Mouse (Mus musculus): ENCODE data around the gene Thnsl1. TPM values are rescaled to one million over a fixed set of nuclear protein-coding genes. Genes with fewer than 3 reads are reported as not detected.
A peak's percentile ranks its signal among the peaks of the same experiment; 100 is the strongest.

Thnsl1 gene
- 1 to 10 TPM; 4.1 to 6.6 TPM for total RNA-seq (2021)

DNA sequence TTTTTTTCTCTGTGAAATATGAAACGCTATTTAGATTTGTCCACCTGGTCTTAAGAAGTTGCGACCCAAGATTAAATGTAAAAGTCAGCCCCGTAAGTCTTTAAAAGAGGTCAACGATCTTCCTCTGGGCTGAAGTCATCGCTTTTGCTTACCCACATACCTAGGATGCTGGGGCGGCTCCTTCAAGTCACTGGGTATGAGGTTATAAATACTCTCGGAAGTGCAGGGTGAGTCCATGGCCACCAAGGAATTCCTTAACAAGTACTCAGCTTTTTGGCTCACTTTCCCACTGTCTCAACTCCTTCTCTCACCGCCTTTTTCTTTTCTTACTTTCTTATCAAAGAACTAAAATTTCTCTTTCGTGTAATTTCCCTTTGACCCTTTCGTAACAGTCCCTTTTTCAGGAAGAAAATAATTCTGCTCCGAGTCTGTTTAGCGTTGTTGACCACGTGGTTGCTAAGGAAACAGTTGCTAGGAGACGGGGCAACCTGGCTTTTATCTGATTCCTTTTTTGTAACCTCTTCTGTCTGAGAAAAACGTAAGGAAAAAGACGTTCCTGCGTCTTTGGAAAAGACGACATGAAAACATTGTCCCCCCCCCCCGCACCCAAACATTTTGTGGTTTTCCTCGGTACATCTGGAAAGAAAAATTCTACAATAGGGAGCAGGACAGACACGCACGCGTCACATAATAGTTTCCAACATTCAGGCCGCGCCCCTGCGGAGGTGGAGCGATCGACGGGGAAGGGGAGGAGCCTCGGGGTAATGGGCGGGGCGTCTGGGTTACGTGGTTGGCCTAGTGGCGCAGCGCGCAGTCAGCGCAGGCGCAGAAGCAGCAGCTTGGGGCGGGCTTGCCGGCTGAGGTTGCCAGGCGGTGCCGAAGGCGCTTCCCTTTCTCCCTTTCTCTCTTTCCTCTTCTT is at the start of gene Thnsl1, which contains the start of gene Enkur:
Thnsl1 (plus strand) TSS at position 813 of the 919 bp plus-strand sequence.
Enkur (minus strand) TSS at position 454 of the 919 bp plus-strand sequence.
- DNase-seq = peak; percentile 99 to 100
- intact Hi-C loops (cut with DNase I) = loop anchor here (5.0 kb wide), 1 partner anchor 238 kb away; the partner anchor contains the start of gene Arhgap21

DNA sequence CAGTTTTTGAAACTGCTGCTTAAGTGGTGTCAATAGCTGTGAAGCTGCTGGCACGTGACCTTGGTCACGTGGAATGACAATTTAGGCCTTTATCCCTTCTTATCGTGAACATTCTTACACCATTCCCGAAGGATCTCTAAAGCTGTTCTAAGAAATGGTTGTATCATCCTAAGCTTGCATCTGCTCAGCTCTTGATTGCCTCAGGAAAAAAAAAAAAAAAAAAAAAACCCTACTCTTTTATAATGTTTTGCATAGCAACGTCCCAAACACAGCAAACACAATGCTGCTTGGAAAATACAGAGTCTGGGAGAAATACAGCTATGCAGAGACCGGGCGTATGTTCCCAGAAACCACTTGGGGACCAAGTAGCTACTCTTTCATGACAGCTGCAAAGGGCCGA is 41.2 kb upstream of the Thnsl1 start:
- DNase-seq = peak; percentile 56 to 57
- intact Hi-C loops (cut with DNase I) = no loop called here

DNA sequence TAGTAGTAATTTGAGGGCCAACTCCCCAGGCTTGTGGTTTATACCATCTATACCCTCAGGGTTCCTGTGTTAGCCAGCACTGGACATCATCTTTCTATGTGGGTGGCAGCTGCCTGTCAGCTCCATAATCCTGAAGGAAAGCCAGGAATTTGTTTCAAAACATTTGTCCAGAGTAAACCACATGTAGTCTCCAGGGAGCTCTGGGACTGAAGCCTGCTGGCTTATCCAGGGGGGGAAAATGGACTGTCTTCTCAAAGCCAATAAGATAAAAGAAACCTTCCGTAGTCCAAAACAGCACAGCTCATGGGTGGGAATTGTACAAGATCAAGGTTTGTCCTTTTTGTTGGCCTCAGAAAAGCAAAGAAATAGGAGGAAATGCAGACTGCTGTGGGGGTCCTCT is 37.6 kb upstream of the Thnsl1 start:
- peak; percentile 62 to 66 for DNase-seq
- intact Hi-C loops (cut with DNase I) = no loop called here

DNA sequence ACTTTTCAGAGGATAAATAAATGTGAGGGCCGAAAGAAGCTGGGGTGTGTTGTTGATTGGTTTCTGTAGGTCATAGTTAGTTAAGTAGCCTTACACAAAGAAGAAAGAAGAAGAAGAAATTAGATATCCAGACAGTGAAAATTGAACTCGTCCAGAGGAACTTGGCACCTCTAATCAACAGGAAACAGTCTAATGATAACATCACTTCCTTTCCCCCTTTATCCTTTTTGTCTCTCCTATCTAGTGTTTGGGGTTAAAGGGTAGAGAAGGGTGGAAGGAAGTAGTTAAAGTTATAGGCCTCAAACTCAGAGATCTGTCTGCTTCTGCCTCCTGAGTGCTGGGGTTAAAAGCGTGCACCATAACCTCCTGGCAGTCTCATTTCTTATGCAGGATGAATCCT is 32.7 kb upstream of the Thnsl1 start:
- no peak for DNase-seq
- intact Hi-C loops (cut with DNase I) = no loop called here

DNA sequence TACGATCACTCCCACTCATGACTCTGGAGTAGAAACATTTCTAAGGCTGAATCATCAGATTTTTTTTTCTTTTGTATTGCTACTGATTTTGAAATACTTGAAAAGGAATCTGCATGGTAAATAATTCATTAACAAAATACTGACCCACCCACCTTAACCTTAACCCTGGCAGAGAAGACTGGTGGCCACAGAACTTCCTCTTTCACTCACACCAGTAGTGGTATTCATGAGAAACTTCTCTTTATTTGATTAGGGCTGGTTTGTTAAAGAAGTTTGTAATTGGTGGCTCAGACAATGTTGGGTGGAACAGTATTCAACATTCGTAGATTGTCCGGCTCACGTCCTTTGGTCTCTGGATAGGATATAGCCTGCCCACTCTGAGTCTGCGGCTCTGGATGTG is 26.4 kb upstream of the Thnsl1 start:
- no peak for DNase-seq
- intact Hi-C loops (cut with DNase I) = no loop called here

DNA sequence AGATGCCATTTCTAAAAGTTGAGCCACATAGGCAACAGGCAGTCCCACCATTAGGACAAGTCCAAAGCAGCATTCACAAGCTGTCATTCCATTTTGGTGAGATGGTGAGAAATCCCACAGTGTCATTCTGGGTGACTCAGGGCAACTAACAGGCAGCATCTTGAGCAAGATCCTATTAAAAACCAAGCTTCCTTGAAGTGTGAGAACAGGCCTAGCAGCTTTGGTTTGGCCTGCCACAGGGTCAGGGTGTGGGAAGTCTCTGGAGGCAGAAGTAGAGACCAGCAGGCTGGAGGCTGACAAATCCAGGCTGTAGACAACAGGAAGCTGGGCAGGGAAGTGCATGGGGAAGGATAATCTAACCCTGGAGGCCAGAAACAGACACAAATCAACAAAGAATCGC is 22.7 kb upstream of the Thnsl1 start:
- intact Hi-C loops (cut with DNase I) = no loop called here
- DNase-seq = peak; percentile 42 to 45

DNA sequence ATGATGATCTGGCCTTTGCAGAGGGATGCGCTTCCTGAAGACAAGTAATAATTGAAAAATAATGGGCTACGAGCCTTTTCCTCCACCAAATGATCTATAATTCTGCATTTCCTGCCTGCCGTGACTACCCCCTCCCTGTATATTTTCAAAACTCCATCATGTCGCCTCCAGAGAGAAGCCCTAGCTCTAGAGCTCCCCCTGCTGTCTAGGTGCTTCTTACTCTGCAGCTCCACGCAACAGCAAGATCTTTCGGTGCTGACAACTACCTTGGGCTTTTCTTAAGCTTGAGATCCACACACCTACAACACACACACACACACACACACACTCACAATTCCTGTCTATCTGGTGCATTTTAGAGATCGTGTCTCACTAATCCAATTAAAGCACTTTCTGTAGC is 17.9 kb upstream of the Thnsl1 start:
- intact Hi-C loops (cut with DNase I) = loop anchor here (5.0 kb wide), 1 partner anchor 45 kb away; no protein-coding TSS in a partner anchor
- DNase-seq = peak; percentile 69 to 81

DNA sequence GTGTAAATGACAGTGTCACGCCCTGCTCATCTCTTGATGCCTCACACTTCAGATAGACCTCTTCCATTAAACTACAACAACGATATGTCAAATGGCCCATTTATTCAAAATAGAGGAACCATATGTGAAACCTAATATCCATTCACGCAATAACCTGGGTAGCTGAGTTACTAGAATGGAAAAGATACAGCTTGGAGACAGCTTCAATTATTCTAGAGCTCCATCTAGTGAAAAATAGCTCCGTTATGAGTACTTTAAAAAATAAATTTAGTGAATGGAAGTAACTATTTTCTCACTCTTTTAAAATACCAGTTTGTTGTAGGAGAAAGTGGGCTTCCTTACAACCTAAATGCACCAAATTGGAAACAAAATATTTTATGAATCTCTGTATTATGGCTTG is 16.9 kb upstream of the Thnsl1 start:
- no peak for DNase-seq
- intact Hi-C loops (cut with DNase I) = loop anchor here (1.0 to 5.0 kb wide), 3 partner anchors 46 to 290 kb away; partner anchors contain the start of gene Arhgap21

DNA sequence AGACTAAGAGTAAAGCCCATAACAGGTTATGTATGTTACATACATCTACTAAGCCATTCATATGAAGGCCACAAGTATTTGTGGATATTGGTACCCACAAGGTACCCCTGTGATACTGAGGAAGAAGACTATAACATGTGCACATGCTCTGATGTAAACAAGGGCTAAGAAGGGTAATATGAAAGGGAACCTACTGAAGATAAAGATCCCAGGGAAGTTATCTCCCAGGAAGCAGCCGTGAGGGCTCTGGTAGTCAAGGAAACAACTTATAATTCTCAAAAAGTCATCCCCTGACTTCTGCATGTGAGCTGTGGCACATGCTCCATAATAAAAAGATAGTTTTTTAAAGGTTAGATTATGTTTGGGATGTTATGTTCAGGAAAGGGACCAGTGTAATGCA is 14.3 kb upstream of the Thnsl1 start:
- intact Hi-C loops (cut with DNase I) = no loop called here
- no peak for DNase-seq

DNA sequence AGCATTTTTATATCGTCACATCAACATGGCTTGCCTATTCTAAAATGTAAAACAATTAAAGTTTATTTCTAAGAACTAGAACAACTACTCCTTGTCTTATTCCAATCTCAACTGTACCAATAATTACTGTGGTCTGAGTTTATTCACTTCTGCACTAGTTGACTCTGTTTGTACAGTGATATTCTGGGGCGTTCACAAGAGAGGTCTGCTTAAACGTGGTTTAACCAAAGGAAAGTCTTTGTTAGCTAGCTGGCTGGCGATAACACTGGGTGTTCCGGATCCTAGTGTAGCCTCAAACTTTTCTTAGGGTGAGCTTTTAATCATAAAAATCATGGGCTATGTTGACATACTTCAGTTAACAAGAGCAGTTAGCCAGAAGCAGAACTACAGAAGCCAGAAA is 10.3 kb upstream of the Thnsl1 start:
- no peak for DNase-seq
- intact Hi-C loops (cut with DNase I) = no loop called here

DNA sequence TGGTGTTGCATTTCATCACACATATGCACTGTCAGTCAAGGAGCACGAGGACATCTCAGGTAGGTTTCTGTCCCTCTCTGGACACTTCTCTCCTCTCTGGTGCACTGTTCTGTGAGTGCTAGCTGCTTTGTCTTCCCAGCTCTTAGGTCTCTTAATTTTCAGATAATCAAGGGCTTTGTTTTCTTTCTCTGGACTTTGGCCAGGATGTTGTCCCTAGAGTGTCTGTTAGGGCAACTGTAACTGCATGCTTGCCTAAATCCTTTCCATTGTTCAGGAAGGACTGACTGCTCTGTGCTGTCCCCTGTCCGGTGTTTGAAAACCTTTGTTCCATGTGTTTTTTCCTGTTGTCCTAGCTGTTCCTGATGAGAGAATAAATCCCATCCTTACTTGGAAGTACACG is 6.5 kb upstream of the Thnsl1 start:
- peak; percentile 31 to 41 for DNase-seq
- intact Hi-C loops (cut with DNase I) = no loop called here

DNA sequence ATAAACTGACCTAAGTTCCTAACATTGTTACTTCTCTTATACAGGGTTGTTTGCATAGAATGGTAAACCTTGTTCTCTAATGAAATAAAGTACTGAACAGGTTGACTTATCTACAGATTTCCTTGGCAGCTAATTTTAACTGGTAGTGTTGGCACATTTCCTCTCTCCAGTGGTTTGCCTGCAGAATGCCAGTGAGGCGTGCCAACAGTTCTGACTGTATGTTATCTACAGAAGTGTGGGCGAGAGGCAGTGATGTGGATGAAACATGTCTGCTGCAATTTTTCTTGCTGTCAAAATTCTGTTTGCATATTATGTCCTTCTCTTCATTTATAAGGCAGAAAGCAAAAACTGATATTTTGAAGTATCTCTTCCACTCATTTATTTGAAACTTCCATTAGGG is 2.8 kb upstream of the Thnsl1 start:
- DNase-seq = peak; percentile 65 to 66
- intact Hi-C loops (cut with DNase I) = loop anchor here (5.0 kb wide), 1 partner anchor 235 kb away; the partner anchor contains the start of gene Arhgap21

DNA sequence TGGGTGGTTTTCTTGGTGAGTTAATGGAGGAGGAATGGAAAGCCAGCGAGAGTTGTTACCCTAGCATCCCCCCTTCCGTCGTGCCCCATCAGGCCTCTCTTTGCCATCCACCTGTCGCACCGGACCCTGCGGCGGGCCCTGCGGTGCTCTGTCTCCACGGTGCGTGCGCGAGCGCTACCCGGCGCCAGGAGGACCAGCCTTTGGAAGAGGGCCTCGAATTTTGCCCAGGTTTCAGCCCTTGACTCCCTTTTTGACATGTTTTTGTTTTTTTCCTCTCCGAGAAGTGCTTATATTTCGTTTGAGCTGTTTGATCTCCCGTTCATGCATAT is 271 bp downstream of the Thnsl1 start:
- intact Hi-C loops (cut with DNase I) = no loop called here
- DNase-seq = no peak

DNA sequence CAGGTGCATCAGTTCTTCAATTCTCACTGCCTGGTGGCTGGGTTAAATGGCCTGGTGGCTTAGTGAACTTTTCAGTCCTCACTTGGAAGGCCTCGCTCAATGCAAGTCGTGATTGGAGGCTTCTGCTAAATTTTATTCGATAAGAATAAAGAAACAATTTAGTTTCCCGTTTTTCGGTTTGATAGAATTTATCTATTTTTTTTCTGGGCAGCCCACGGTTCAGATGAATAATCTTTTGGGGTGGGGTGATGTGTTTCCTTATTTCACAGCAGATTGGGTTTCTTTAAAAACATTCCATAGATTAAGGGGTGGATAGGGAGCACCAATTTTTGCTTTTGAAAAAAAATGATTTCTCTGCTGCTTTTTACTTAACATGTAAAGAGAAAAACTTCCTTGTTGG is 754 bp downstream of the Thnsl1 start:
- intact Hi-C loops (cut with DNase I) = no loop called here
- no peak for DNase-seq

DNA sequence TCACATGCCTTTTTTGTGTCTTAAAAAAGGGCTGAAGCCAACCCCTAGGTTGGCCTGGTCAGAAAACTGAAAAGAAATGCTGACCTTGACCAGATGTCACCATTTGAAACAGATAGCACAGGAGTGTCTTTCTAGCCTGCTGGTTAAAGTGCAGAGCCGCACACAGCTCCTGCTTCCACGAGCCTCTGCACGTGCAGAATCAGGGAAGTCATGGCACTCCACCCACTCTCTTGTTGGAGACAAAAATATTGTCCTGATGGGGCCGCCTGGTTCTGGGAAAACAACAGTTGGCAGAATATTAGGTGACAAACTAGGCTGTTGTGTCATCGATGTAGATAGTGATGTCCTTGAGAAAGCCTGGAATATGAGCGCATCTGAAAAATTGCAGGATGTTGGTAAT is 5.8 kb downstream of the Thnsl1 start:
- intact Hi-C loops (cut with DNase I) = loop anchor here (5.0 to 10.0 kb wide), 2 partner anchors 51 to 713 kb away; no protein-coding TSS in a partner anchor
- DNase-seq = no peak

DNA sequence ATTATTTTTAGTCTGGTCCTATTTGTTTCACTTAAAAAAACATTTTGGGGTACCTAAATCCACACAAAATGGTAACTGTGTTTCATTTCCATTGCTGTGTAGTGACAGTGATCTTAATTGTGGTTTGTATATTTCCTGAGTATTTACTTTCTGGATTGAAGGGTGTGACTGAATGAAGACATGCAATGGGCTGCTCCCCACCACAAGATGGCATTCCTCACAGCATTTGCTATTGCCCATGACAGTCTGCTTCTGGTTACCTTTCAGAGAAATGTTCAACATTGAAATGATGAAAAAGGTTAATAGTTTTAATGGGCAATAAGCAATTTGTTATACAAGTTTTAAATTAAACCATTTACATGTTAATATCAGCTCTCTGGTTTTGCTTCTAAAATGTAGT is 8.8 kb downstream of the Thnsl1 start:
- DNase-seq = no peak
- intact Hi-C loops (cut with DNase I) = loop anchor here (5.0 to 10.0 kb wide), 2 partner anchors 48 to 710 kb away; no protein-coding TSS in a partner anchor

DNA sequence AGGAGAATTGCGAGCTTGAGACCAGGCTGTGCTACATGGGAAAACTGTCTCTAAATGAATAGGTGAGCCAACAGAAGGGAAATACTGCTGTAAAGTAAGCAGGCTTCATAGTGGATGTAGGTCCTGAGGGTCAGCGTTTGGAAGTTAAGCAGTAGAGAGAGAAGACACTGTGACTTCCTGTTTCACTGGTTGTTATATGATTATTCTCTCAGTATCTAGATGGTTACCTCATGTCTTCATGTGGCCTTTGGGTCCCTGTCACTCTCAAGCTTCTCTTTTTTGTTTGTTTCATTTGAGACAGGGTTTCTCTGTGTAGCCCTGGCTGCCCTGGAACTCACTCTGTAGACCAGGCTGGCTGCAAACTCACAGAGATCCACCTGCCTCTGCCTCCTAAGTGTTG is 9.8 kb downstream of the Thnsl1 start:
- intact Hi-C loops (cut with DNase I) = loop anchor here (10.0 kb wide), 1 partner anchor 710 kb away; no protein-coding TSS in a partner anchor
- no peak for DNase-seq

DNA sequence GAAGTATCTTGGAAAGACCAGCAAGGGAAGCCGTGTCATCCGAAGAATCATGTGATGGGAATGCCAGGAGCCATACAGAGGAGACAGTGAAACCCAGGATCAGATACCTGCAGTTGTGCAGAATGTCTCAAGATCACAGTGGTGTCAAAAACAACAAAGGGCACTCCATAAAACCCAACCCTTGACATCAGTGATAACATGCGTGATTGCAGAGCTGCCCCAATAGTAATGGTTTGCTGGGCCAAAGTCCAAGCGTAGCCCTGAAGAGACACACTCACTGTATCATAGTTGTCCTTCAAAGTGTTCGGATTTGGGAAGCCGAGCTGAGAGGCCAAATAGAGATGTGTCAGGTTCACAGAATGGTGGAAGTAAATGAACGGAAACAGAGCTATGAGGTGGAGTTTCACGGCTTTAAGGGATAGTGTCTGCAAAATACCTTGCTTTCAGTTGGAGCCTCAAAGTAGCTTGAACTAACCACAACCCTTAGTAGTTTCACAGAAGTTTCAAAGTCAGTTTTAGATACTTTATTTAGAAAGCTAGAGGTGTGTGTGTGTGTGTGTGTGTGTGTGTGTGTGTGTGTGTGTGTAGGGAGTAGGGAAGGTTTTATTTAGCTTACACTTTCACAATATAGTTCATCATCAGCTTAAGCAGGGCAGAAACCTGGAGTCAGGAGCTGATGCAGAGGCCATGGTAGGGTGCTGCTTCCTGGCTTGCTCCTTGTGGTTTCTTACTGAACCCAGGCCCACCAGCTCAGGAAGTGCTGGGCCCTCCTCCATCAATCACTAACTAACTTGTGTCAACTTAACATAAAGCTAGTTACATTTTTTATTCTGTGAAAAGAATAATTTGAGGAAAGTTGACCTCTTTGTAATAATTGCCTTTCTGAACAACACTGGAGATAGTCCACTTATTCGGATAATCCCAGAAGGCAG is 17.2 kb downstream of the Thnsl1 start:
- no peak for DNase-seq
- intact Hi-C loops (cut with DNase I) = no loop called here

DNA sequence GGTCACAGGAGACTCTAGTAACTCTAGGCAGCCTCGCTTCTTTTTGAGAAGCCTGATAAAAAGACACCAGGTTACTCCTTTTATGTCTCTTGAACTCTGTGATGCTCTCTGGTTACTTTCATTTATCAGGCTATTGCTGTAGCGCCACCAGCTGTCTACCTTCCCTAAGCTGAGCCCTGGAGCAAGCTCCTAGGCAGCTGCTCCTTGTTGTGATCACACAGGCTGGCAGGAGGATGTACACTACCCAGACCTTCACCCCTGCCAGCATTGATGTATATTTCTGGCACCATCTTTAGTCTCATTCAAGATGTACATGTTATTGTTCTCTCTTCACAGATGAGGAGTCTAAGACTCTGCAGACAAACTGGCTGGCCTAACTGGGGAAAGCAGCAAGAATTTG is 24.8 kb downstream of the Thnsl1 start:
- intact Hi-C loops (cut with DNase I) = no loop called here

DNA sequence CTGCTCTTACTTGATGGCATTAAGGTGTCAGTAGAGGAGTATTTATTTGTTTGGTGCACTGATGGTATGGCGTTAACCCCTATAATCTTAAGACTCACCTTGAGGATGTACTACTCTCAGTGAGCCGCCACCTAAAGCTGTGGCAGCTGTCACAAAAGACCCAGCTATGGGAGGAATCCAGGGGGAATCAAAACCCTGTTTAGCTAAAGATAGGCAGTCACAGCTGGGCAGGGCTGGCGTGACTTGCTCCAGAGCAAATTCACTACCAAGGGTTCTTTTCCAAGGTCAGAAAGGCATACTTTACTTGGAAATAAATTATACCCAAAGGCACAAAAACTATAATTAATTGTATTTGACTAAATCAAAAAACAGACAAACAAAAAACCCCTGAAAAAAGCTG is 25.6 kb downstream of the Thnsl1 start:
- DNase-seq = no peak
- intact Hi-C loops (cut with DNase I) = no loop called here

More for the DNA sequence above, 24.8 kb downstream of the Thnsl1 start:
- no peak for DNase-seq

Measured in heart, postnatal 10 days (tissue).